Mouse (Mus musculus) monocyte, adult 5-6 weeks (primary cell): ENCODE measurements around the gene Cd163. TPM values are rescaled to one million over a fixed set of nuclear protein-coding genes. Genes with fewer than 3 reads are reported as not detected.

ENCODE experiments used
- ATAC-seq: fragments of 153-309, 156-312 bp; replicated peaks from 2 replicates; pipeline ENCODE4 v1.8.0; 2017; ENCODE audit warnings: mild to moderate bottlenecking; ENCODE audit not compliant: low TSS enrichment, insufficient number of reproducible peaks, severe bottlenecking, poor library complexity, low FRiP score
- total RNA-seq: library from RNA; stranded (forward); fragments of 200-1000, 200-491, 200-594 nt; gene quantifications from 3 replicates; pipeline ENCODE4 v1.2.3, GENCODE M21; 2017

Cd163 gene
- 1.7 to 2.9 TPM (median 2.2 TPM) in 3 replicates for total RNA-seq

DNA sequence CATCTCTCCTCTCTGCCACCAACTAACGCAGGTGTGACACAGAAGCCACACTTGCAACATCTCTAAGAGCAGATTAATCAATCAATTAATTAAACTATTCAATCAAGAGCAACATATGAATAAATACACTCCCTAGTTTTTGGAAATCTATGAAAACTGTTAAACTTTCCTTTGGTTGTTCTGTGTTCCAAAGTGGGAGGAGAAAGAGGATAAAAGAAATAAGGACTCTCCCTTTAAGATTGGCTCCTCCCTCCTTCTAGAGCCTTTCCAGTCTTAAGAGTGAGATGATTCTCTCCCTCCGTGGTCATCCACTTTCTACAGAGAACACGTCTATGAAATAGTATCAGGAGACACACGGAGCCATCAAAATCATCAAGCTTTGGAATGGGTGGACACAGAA is at the start of gene Cd163:
Gene Cd163, plus strand, starts transcription at position 301 of the 400 bp plus-strand sequence.
- ATAC-seq, result no peak

DNA sequence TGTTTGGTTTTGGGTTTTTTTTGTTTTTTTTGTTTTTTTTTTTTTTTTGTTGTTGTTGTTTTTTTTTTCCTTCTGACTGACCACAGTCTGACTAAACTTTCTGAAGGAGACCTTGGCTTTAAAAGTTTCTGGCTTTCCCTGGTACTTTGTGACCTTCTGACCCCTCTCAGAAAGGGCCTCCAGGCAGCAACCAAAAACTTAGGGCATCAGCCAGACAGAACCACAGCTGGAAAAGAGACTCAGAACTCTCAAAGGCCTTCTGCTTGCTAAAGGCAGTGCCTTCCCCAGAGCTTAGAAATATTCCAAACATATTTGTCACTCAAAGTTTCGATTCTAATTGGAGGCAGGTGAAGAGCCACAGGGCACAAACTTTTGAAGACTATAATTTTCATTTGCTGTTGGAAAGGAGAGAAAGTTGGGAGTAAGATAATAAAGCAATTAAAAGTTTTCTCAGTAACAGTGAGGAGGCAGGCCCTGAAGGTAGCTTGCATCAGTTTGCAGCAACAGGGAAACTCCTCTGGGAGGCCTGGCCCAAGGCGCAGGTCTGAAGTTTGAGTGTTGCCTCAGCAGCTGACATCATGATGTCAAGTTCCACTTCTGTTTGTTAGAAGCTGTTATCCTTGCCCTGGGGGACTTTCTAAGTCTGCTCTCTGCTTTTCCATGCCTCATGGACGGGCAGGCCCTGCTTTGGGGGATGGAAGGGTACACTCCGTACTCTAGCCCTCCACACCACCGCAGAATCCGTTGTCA is 48.6 kb upstream of the Cd163 start:
- no peak for ATAC-seq

DNA sequence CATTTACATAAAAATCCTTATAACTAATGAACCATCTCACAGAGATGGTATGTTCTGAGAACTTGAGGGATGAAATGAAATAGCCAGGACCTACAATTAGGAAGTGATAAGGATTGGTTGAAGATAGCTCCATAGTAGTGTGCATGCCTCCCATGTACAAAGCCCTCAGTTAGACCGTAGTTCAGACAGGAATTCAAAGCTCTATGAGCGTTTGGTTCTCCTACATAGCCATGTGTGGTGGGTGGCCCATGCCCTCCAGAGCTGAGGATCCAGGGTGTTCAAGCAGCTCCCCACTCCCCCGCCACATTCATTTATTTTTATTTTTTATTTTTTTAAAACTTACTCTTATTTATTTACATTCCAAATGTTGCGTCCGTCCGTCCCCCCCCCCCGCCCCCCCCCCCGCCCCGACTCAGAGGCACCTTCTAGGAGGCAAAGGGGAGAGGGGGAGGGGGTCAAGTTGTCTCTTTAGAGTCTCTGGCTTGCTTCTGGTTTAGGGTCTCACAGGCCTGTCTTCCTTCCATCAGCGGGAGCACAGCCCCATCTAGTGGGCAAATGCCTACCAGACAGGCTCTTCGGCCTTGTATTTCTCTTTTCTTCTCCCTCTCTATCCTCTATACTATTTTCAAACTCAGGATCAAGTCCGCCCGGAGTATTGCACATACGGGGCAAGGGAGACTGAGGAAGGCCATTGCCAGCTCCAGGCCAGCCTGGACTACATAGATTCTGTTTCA is 44.1 kb upstream of the Cd163 start:
- peak; percentile 59 for ATAC-seq

DNA sequence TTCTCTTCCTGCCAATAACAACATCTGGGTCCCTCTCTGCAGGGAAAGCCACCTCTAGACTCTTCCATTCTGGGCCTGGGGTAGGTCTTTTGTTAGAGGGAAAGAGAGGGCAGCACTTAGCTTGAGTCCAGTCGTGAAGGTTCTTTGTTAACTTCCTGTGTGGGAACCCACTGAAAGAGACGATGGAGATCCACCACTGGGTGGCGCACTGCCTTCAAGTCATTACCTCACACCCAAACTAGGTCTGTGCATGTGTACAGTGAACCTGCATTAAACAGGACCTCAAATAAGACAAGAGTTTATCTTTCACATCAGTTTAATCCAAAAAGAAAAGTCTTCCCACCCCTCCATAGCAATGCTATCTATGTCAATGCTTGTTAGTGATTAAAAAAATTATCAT is 41.8 kb upstream of the Cd163 start:
- peak; percentile 76; the same call in 1 of the 2 replicates for ATAC-seq

DNA sequence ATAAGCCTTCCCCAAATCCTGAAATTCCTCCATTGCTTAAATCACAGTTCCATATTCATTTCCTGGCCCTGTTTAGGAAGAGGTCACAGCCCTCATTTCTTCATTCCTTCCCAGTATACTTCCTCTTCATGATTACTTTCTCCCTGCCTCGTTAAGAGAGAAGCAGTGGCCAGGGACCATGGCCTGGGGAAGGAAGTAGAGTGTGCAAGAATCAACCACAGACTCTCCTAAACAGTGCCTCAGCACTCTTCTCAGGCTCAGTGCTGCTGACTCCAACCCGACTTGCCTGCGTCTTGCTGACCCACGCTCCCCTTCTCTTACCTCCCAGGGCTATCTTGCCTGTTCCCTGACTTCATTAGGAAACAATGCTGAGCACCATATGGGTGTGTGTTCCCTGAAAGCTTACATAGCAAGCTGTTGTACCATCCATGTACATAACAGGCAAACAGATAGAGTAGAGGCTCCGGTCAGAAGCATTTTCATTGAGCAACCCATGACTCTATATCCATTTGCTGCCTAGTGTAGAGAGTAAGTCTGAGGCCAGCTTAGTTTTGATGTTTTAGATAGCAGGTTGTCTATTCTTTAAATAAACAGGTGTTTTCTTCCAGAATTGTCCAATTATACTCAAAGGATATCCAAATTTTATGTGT is 31.1 kb upstream of the Cd163 start:
- peak; percentile 95 for ATAC-seq

DNA sequence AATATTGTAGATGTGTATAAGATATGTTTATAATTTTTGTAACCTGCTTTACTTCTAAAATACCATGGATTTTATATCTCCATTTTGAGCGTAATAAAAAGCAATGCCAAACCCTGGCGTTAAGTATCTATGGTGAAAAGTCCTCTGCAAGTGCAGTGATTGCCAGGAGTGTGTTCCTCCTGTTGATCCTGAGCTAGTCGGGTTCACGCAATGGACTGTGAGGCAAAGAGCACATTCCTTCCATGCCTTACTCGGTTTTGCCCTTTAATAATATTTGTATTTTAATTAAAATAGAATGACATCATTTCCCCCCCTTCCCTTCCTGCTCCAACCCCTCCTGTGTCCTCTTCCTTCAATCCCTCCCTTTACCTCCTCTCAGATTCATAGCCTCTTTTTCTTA is 26.8 kb upstream of the Cd163 start:
- ATAC-seq, result no peak

DNA sequence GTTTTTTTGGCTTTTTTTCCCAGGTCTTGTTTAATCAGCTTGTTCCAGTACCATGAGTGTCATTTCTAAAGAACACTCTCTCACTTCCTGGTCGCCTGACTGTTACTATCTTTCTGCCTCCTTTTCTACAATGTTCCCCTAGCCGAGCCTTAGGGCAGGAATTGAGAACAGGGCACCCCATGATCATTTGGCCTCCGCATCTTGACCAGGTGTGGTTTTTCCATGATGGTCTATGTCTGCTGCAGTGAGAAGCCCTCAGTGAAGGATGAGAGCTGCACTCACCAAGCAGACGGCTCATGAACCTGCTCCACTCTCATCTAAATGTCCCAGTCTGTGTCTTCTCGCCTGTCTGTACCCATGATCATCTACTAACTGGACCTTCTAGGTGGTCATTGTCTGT is 26.2 kb upstream of the Cd163 start:
- ATAC-seq, result no peak

DNA sequence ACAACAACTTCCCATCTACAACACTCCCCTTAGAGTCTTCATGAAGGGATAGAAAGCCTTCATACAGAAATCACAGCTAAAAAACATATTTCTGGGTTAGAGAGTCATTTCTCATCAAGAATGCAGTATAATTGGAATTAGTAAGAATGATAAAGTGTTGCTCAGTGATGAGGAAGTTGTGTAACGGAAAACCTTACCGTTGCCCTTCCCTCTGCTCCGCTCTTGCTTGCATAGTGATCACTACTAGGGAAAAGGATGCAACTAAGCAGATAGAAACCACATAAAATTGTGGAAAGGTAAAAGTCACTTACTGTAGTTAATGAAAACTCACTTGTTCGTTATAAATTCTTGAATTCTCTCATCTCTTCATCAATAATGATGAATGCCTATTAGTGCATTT is 21.7 kb upstream of the Cd163 start:
- ATAC-seq, result no peak

DNA sequence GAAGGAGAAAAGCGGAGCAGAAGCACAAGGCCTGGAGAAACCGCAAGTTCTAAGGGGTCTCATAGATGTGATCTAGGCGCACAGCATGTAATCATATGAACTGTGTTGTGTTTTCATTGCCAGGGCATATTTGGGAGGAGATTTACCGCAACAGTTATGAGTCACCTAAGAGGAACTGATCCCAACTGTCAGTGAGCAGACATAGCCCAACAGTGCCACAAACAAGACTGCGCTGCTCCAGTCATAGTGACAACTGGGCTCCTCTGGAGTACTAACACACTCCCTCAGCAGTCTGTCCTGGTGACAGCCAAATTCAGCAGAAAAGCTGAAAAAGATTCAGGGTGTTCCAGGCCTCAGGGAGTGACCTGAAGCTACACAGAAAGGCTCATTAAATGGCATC is 7.1 kb upstream of the Cd163 start:
- ATAC-seq, result peak; percentile 97

DNA sequence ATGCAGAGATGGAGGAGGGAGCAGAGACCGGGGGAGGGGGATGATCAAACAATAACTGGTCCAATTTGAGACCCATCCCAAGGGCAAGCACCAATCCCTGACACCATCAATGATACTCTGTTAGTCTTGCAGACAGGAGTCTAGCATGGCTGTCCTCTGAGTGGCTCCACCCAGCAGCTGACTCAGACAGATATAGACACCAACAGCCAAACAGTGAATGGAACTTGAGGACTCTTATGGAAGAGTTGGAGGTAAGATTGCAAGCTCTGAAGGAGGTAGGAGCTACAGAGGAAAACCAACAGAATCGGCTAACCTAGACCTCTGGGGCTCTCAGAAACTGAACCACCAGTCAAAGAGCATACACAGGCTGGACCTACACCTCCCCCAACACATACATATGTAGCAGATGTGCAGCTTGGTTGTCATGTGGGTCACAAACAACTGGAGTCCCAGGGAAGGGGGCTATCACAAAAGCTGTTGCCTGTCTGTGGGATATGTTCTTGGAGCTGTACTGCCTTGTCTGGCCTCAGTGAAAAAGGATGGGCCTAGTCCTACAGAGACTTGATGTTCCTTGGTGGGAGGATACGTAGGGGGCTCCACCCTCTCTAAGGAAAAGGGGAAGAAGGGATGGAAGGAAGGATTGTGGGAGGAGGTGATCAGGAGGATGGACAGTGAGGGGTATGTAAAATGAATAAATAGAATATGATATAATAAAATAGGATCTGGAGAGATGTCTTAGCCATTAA is 2.8 kb upstream of the Cd163 start:
- ATAC-seq, result no peak

DNA sequence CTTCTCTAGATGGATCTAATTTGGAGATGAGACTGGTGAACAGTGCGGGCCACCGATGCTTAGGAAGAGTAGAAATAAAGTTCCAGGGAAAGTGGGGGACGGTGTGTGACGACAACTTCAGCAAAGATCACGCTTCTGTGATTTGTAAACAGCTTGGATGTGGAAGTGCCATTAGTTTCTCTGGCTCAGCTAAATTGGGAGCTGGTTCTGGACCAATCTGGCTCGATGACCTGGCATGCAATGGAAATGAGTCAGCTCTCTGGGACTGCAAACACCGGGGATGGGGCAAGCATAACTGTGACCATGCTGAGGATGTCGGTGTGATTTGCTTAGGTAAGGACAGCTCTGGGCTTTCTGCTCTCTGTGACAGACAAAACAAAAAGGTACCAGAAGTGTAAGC is 4.5 kb downstream of the Cd163 start:
- ATAC-seq, result no peak

DNA sequence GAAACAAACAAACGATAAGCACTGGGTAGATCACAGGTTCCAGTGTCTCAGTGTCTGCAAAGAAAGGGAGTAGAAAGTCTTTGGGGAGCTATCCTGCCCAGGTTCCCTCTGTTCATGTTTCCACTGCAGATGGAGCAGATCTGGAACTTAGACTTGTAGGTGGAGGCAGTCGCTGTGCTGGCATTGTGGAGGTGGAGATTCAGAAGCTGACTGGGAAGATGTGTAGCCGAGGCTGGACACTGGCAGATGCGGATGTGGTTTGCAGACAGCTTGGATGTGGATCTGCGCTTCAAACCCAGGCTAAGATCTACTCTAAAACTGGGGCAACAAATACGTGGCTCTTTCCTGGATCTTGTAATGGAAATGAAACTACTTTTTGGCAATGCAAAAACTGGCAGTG is 7.8 kb downstream of the Cd163 start:
- no peak for ATAC-seq

DNA sequence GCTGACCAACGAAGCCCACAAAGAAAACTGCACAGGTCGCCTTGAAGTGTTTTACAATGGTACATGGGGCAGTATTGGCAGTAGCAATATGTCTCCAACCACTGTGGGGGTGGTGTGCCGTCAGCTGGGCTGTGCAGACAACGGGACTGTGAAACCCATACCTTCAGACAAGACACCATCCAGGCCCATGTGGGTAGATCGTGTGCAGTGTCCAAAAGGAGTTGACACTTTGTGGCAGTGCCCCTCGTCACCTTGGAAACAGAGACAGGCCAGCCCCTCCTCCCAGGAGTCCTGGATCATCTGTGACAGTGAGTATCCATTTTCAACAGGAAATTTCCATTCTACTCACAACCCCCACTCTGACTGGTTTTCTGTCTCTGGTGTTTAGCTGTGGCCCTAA is 15.9 kb downstream of the Cd163 start:
- ATAC-seq, result no peak; the same call in 1 of the 2 replicates

DNA sequence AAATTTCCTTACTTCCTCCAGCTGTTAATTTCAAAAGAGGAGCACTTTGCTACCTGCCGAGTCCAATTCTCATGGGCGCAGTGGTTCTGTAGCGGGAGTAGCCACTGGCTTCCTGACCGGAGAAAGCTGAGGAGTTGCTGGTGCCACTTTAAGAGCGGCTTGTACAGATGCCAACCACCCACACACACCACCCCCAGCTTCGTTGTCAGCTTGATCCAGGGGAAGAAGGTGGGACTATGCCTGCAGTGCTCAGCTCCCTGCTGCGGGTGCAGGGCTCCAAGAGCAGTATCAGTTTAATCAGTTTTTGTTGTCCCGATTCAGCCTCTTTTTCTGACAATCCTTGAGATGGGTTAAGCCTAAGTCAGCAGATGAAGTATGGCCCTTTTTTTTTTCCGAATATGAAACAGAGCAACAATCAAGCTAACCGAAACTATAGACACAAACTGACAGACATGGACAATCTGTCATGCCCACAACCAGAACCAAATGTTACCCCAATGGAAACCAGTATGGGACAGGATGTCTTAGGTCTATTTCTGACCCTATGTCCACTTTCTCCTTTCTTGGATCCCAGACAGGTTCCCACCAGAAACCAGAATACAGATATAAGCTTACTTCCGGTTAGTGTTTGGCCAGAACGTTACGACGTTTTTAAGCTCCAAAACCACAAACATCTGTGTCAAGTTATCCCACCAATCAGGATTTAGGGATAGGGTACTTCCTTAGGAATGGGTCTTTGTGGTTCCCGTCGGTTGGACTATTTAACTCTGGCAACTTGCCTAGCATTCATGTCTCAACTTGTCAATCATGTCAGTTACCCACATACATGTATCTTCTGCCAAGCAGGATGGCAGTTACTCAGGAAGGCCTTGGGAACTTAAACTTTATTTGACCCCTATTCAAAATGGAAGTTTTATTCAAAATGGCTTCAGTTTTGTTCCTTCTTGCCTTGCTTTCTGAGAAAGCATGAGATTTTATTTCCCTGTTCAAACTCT is 17.3 kb downstream of the Cd163 start:
- ATAC-seq, result peak; percentile 48

DNA sequence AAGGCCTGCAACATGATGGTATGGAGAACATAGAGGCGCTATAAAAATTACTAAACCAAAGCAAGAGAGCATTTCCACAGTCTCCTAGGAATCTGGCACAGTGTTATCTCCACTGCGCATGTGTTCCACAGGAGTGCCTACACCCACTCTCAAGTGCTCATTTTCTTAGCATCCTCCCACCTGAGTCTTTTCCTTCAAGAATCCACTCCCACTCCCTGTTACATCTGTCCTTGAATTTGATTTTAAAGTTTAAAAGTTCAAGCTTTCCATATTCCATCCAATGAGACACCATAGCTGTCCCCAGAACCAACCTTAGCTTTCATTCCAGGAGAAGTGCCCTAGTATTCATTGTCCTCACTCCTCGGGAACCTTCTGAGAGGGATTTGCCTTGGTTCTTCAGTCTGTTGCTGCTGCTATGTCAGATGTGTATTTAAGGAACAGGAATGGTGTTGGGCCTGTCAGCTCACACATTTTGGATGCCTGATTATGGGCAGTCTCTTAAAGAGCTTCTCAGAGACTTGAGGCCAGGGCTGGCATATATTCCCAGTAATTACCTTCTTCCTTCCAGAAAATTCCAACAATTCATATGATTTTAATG is 24.0 kb downstream of the Cd163 start:
- ATAC-seq, result no peak

DNA sequence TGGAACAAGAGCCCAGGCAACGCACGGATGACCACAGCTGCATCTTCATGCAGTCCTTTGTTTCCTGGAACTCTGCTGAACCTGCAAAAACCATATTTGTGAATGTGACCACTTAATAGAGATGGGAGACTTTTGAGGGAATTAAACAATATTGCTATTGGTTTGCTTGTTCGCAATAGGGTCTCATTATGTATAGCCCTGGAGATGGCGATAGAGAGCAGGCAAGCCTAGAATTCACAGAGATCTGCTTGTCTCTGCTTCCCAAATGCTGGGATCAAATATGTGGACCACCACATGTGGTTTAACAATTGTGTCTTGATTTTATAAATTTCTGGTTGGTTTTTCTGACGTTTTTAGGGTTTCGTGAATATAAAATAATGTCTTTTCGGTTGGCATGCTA is 25.2 kb downstream of the Cd163 start:
- ATAC-seq, result no peak

DNA sequence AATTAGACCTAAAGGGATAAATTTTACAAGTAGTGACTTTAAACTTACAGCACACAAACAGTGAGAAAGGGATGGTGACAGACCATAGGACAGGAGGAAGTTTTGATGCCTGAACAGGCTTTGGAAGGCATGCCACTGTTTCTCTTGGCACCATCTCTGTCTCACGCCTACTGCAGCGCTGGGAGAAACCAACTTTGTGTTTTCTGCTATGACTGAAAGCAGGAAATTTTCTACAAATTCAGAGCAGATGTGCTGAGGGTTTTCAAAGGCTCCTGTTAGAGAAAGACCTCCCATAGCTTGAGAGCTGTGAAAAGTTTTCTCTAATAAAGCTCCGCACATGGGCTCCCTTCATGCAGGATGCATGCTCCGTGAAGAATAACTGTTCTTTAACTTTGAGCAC is 40.6 kb downstream of the Cd163 start:
- no peak for ATAC-seq

DNA sequence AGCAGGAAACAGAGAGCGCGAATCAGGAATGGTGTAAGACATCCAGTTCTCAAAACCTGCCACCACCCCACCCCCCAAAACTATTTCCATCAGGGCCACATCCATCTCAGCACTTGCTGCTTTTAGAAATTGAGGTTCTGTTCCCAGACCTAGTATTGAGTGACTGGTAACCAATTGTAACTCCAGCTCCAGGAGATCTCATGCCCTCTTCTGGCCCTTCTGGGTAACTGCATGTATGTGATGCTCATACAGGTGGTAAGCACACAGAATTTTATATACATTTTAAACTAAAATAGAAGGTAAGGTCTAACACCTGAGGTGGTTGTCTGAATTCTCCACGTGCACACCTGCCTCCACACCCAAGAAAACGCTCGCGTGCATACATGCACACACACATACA is 42.2 kb downstream of the Cd163 start:
- no peak for ATAC-seq
